Mouse (Mus musculus) limb, embryonic 10.5 days (tissue): ENCODE results near the gene Itga9. TPM values are rescaled to one million over a fixed set of nuclear protein-coding genes. Genes with fewer than 3 reads are reported as not detected.

ENCODE experiments used
- DNase-seq: peaks from one replicate; pipeline ENCODE4 v3.0.0-alpha.2; 2017; ENCODE audit warnings: low spot score
- H3K27ac ChIP-seq: fragments of 300-500 bp; sonication (generic); 2 replicates; pipeline ENCODE4 v1.5.1; 2016; ENCODE audit warnings: mild to moderate bottlenecking
- H3K27me3 ChIP-seq: fragments of 300-500 bp; sonication (generic); 2 replicates; pipeline ENCODE4 v1.6.1; 2016; ENCODE audit warnings: low read depth, mild to moderate bottlenecking; ENCODE audit not compliant: poor library complexity, severe bottlenecking
- H3K36me3 ChIP-seq: fragments of 300-500 bp; sonication (generic); 2 replicates; pipeline ENCODE4 v1.6.1; 2016; ENCODE audit warnings: mild to moderate bottlenecking, moderate library complexity
- H3K4me1 ChIP-seq: fragments of 300-500 bp; sonication (generic); 2 replicates; pipeline ENCODE4 v1.6.1; 2016
- H3K4me3 ChIP-seq: fragments of 300-500 bp; sonication (generic); 2 replicates; pipeline ENCODE4 v1.5.1; 2016; ENCODE audit warnings: mild to moderate bottlenecking, moderate library complexity
- H3K9me3 ChIP-seq: fragments of 300-500 bp; sonication (generic); replicated peaks from 2 replicates; pipeline ENCODE4 v1.6.1; 2016; ENCODE audit warnings: mild to moderate bottlenecking
- WGBS: fragments of 180-500 bp; shearing (Covaris S2); methylation state at CpG from one replicate; pipeline ENCODE4 v1.1.7; 2016; 5-methylcytosine and 5-hydroxymethylcytosine counted together
- polyA plus RNA-seq: library from polyadenylated mRNA; unstranded; fragments of >200 nt; fragmentation: Nextera tagmentation; extraction: Ambion mirVana; gene quantifications from 2 replicates; pipeline ENCODE4 v1.2.1, GENCODE M21; 2016

Itga9 gene
- polyA plus RNA-seq, 1 experiment from 2014 or later: 8.8 TPM

- Histone ChIP-seq H3K4me1 (peaks cover 21% of the 10 kb centered on the region), H3K27me3 (no peaks in the 10 kb centered on the region), H3K9me3 (no peaks in the 10 kb centered on the region), H3K4me3 (no peak overlapping the region), H3K36me3 (peaks cover 8% of the 10 kb centered on the region), H3K27ac (no peak overlapping the region)
- DNase-seq: no peak
- 94% methylated on average over 7 of the region's 7 CpGs for WGBS
Observed at GRCm38 (mm10) chr9:118812221-118812620, 205.7 kb downstream of the Itga9 start.

GRCm38 (mm10) chr9:118813492-118813891 is 207.0 kb downstream of the Itga9 start:
- H3K27me3 ChIP-seq: no peaks in the 10 kb centered on the region
- H3K4me1 ChIP-seq: peaks cover 33% of the 10 kb centered on the region
- WGBS: 91% methylated on average over 5 of the region's 5 CpGs
- H3K36me3 ChIP-seq: peaks cover 6% of the 10 kb centered on the region
- H3K4me3 ChIP-seq: no peak overlapping the region
- H3K9me3 ChIP-seq: no peaks in the 10 kb centered on the region
- H3K27ac ChIP-seq: no peak overlapping the region
- DNase-seq: no peak

- Histone ChIP-seq H3K27ac (no peak overlapping the region), H3K36me3 (peaks cover 6% of the 10 kb centered on the region), H3K4me1 (peaks cover 35% of the 10 kb centered on the region), H3K9me3 (no peaks in the 10 kb centered on the region), H3K27me3 (no peaks in the 10 kb centered on the region), H3K4me3 (no peak overlapping the region)
- no peak for DNase-seq
- 74% methylated on average over 16 of the region's 16 CpGs for WGBS
Observed at GRCm38 (mm10) chr9:118814056-118814455, 207.6 kb downstream of the Itga9 start.

GRCm38 (mm10) chr9:118814461-118814860 is 208.0 kb downstream of the Itga9 start:
- peaks cover 6% of the 10 kb centered on the region for H3K36me3 ChIP-seq
- WGBS: 55% methylated on average over 8 of the region's 8 CpGs
- peaks cover 35% of the 10 kb centered on the region for H3K4me1 ChIP-seq
- H3K27ac ChIP-seq: no peak overlapping the region
- no peak overlapping the region for H3K4me3 ChIP-seq
- no peak for DNase-seq
- no peaks in the 10 kb centered on the region for H3K27me3 ChIP-seq
- H3K9me3 ChIP-seq: no peaks in the 10 kb centered on the region

GRCm38 (mm10) chr9:118815543-118815942 is 209.1 kb downstream of the Itga9 start:
- no peak overlapping the region for H3K27ac ChIP-seq
- peaks cover 35% of the 10 kb centered on the region for H3K4me1 ChIP-seq
- no peaks in the 10 kb centered on the region for H3K9me3 ChIP-seq
- H3K27me3 ChIP-seq: no peaks in the 10 kb centered on the region
- peaks cover 6% of the 10 kb centered on the region for H3K36me3 ChIP-seq
- DNase-seq: no peak
- WGBS: 94% methylated on average over 8 of the region's 8 CpGs
- no peak overlapping the region for H3K4me3 ChIP-seq

GRCm38 (mm10) chr9:118818508-118818907 is 212.0 kb downstream of the Itga9 start:
- Histone ChIP-seq H3K36me3 (peaks cover 6% of the 10 kb centered on the region; the same call in 1 of the 2 replicates), H3K27me3 (no peaks in the 10 kb centered on the region), H3K4me3 (no peak overlapping the region), H3K4me1 (peaks cover 50% of the 10 kb centered on the region), H3K9me3 (no peaks in the 10 kb centered on the region), H3K27ac (no peak overlapping the region)
- no peak for DNase-seq
- WGBS: 79% methylated on average over 3 of the region's 3 CpGs

GRCm38 (mm10) chr9:118821220-118822185 is 215.0 kb downstream of the Itga9 start:
- no peaks in the 10 kb centered on the region for H3K27me3 ChIP-seq
- 48% methylated on average over 21 of the region's 21 CpGs for WGBS
- peak; percentile 48 for DNase-seq
- H3K4me3 ChIP-seq: peak overlapping the region; percentile 6
- H3K4me1 ChIP-seq: peaks cover 44% of the 10 kb centered on the region
- H3K9me3 ChIP-seq: no peaks in the 10 kb centered on the region
- peak overlapping the region; percentile 75 for H3K27ac ChIP-seq
- peaks cover 6% of the 10 kb centered on the region; the same call in 1 of the 2 replicates for H3K36me3 ChIP-seq

GRCm38 (mm10) chr9:118822186-118822555 is 215.7 kb downstream of the Itga9 start:
- Histone ChIP-seq H3K9me3 (no peaks in the 10 kb centered on the region), H3K36me3 (peaks cover 6% of the 10 kb centered on the region; the same call in 1 of the 2 replicates), H3K4me1 (peaks cover 39% of the 10 kb centered on the region), H3K27ac (peak overlapping the region; percentile 75), H3K27me3 (no peaks in the 10 kb centered on the region), H3K4me3 (peak overlapping the region; percentile 6)
- no peak for DNase-seq
- 51% methylated on average over 3 of the region's 3 CpGs for WGBS

GRCm38 (mm10) chr9:118822581-118822980 is 216.1 kb downstream of the Itga9 start:
- no peaks in the 10 kb centered on the region for H3K27me3 ChIP-seq
- H3K4me1 ChIP-seq: peaks cover 35% of the 10 kb centered on the region
- peak overlapping the region; percentile 75 for H3K27ac ChIP-seq
- H3K9me3 ChIP-seq: no peaks in the 10 kb centered on the region
- 91% methylated on average over 2 of the region's 2 CpGs for WGBS
- peaks cover 6% of the 10 kb centered on the region; the same call in 1 of the 2 replicates for H3K36me3 ChIP-seq
- DNase-seq: no peak
- no peak overlapping the region for H3K4me3 ChIP-seq

GRCm38 (mm10) chr9:118831080-118831479 is 224.6 kb downstream of the Itga9 start:
- WGBS: 81% methylated on average over 11 of the region's 11 CpGs
- Histone ChIP-seq H3K4me1 (no peaks in the 10 kb centered on the region), H3K27me3 (no peaks in the 10 kb centered on the region), H3K36me3 (peaks cover 22% of the 10 kb centered on the region), H3K27ac (peak overlapping the region; percentile 11; the same call in 1 of the 2 replicates), H3K4me3 (no peak overlapping the region), H3K9me3 (no peaks in the 10 kb centered on the region)
- DNase-seq: no peak

GRCm38 (mm10) chr9:118832533-118832932 is 226.0 kb downstream of the Itga9 start:
- H3K4me1 ChIP-seq: peaks cover 3% of the 10 kb centered on the region; the same call in 1 of the 2 replicates
- WGBS: 77% methylated on average over 3 of the region's 3 CpGs
- peaks cover 28% of the 10 kb centered on the region for H3K36me3 ChIP-seq
- H3K27ac ChIP-seq: no peak overlapping the region
- no peak for DNase-seq
- H3K27me3 ChIP-seq: no peaks in the 10 kb centered on the region
- H3K4me3 ChIP-seq: no peak overlapping the region
- H3K9me3 ChIP-seq: no peaks in the 10 kb centered on the region

- Histone ChIP-seq H3K9me3 (no peaks in the 10 kb centered on the region), H3K36me3 (peaks cover 28% of the 10 kb centered on the region), H3K4me1 (peaks cover 8% of the 10 kb centered on the region; the same call in 1 of the 2 replicates), H3K4me3 (no peak overlapping the region), H3K27ac (no peak overlapping the region), H3K27me3 (no peaks in the 10 kb centered on the region)
- no peak for DNase-seq
- WGBS: 70% methylated on average over 8 of the region's 8 CpGs
Observed at GRCm38 (mm10) chr9:118833413-118833812, 226.9 kb downstream of the Itga9 start.

GRCm38 (mm10) chr9:118838910-118839667 is 232.6 kb downstream of the Itga9 start:
- Histone ChIP-seq H3K27me3 (no peaks in the 10 kb centered on the region), H3K4me1 (peaks cover 44% of the 10 kb centered on the region), H3K36me3 (peaks cover 41% of the 10 kb centered on the region), H3K27ac (no peak overlapping the region), H3K9me3 (no peaks in the 10 kb centered on the region), H3K4me3 (no peak overlapping the region)
- 32% methylated on average over 7 of the region's 7 CpGs for WGBS
- DNase-seq: no peak
